Mouse (Mus musculus) neural tube, embryonic 12.5 days (tissue): ENCODE results near the gene Tgif2. TPM values are rescaled to one million over a fixed set of nuclear protein-coding genes. Genes with fewer than 3 reads are reported as not detected.
"Not testable (repeated sequence)": the region's sequence is repeated elsewhere in the genome, so short reads cannot be mapped to it uniquely, and the experiment has no call there.

Experiments used
- ATAC-seq: fragments of 200-750 bp; cut with Nextera tagmentation; 2 replicates; pipeline ENCODE4 v1.8.0; 2017; ENCODE audit warnings: low read depth, mild to moderate bottlenecking, moderate TSS enrichment, moderate library complexity; ENCODE audit not compliant: low FRiP score
- H3K27ac ChIP-seq: fragments of 300-500 bp; sonication (generic); 2 replicates; pipeline ENCODE4 v1.5.1; 2016
- H3K27me3 ChIP-seq: fragments of 300-500 bp; sonication (generic); replicated peaks from 2 replicates; pipeline ENCODE4 v1.6.1; 2016; ENCODE audit warnings: mild to moderate bottlenecking
- H3K36me3 ChIP-seq: fragments of 300-500 bp; sonication (generic); 2 replicates; pipeline ENCODE4 v1.6.1; 2016; ENCODE audit warnings: mild to moderate bottlenecking
- H3K4me1 ChIP-seq: fragments of 300-500 bp; sonication (generic); 2 replicates; pipeline ENCODE4 v1.6.1; 2016
- H3K4me2 ChIP-seq: fragments of 300-500 bp; sonication (generic); replicated peaks from 2 replicates; pipeline ENCODE4 v1.6.1; 2016; ENCODE audit warnings: mild to moderate bottlenecking
- H3K4me3 ChIP-seq: fragments of 300-500 bp; sonication (generic); 2 replicates; pipeline ENCODE4 v1.5.1; 2016
- H3K9ac ChIP-seq: fragments of 300-500 bp; sonication (generic); 2 replicates; pipeline ENCODE4 v1.6.1; 2016; ENCODE audit warnings: mild to moderate bottlenecking
- H3K9me3 ChIP-seq: fragments of 300-500 bp; sonication (generic); 2 replicates; pipeline ENCODE4 v1.6.1; 2016; ENCODE audit warnings: mild to moderate bottlenecking
- WGBS: fragments of 180-500 bp; shearing (Covaris S2); methylation state at CpG from one replicate; pipeline ENCODE4 v1.1.7; 2016; 5-methylcytosine and 5-hydroxymethylcytosine counted together
- polyA plus RNA-seq: library from polyadenylated mRNA; unstranded; fragments of >200 nt; fragmentation: Nextera tagmentation; extraction: Ambion mirVana; gene quantifications from 2 replicates; pipeline ENCODE4 v1.2.1, GENCODE M21; 2016

Tgif2 gene
- polyA plus RNA-seq, 1 experiment from 2014 or later: 61.7 TPM

DNA sequence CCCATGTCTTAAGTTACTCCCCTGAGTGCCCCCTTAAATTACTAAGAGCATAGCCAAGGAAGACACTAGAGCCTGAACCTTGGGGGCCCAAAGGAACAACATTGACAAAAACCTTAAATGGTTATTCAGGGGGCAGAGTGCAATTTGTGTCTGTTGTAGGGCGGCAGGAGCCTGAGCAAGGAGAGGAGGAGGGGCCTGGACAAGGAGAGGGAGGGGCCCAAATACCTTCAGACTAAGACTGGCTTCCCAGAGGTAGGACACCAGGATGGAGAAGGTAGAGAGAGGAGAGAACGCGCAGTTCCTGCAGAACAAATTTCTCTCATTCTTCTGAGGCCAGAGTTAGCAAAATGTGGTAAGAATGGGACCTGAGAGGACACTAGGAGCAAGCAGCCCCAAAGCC is 24.4 kb upstream of the Tgif2 start:
- no peaks in the 10 kb centered on the region for H3K36me3 ChIP-seq
- H3K27me3 ChIP-seq: 0 out of 2 replicates have a peak, but pooled peaks cover 3% of the 10 kb centered on the region
- H3K9ac ChIP-seq: no peak overlapping the region
- no peak overlapping the region for H3K27ac ChIP-seq
- no peak overlapping the region for H3K4me3 ChIP-seq
- ATAC-seq: no peak
- no peak overlapping the region for H3K4me2 ChIP-seq
- no peaks in the 10 kb centered on the region for H3K9me3 ChIP-seq
- H3K4me1 ChIP-seq: peaks cover 28% of the 10 kb centered on the region
- WGBS: 55% methylated on average over 3 of the region's 3 CpGs

GRCm38 (mm10) chr2:156816116-156816515 is 23.7 kb upstream of the Tgif2 start:
- Histone ChIP-seq H3K27me3 (0 out of 2 replicates have a peak, but pooled peaks cover 3% of the 10 kb centered on the region), H3K9me3 (no peaks in the 10 kb centered on the region), H3K36me3 (no peaks in the 10 kb centered on the region), H3K9ac (no peak overlapping the region), H3K4me1 (peaks cover 28% of the 10 kb centered on the region), H3K4me3 (no peak overlapping the region), H3K4me2 (no peak overlapping the region), H3K27ac (no peak overlapping the region)
- ATAC-seq: no peak
- 61% methylated on average over 1 of the region's 1 CpGs for WGBS

- not testable (repeated sequence) for ATAC-seq, H3K36me3 ChIP-seq, H3K27me3 ChIP-seq, H3K9ac ChIP-seq, H3K4me3 ChIP-seq, H3K27ac ChIP-seq, H3K4me2 ChIP-seq, H3K4me1 ChIP-seq, H3K9me3 ChIP-seq
- 87% methylated on average over 6 of the region's 6 CpGs for WGBS
Measured at GRCm38 (mm10) chr2:156825128-156825527, 14.7 kb upstream of the Tgif2 start.

GRCm38 (mm10) chr2:156834336-156834735 is 5.5 kb upstream of the Tgif2 start:
- H3K36me3 ChIP-seq: peaks cover 49% of the 10 kb centered on the region
- ATAC-seq: no peak
- 97% methylated on average over 11 of the region's 11 CpGs for WGBS
- H3K9ac ChIP-seq: no peak overlapping the region
- H3K4me3 ChIP-seq: no peak overlapping the region
- H3K27ac ChIP-seq: no peak overlapping the region
- H3K9me3 ChIP-seq: peaks cover 8% of the 10 kb centered on the region; the same call in 1 of the 2 replicates
- no peaks in the 10 kb centered on the region for H3K27me3 ChIP-seq
- H3K4me2 ChIP-seq: no peak overlapping the region
- 0 out of 2 replicates have a peak, but pooled peaks cover 3% of the 10 kb centered on the region for H3K4me1 ChIP-seq

DNA sequence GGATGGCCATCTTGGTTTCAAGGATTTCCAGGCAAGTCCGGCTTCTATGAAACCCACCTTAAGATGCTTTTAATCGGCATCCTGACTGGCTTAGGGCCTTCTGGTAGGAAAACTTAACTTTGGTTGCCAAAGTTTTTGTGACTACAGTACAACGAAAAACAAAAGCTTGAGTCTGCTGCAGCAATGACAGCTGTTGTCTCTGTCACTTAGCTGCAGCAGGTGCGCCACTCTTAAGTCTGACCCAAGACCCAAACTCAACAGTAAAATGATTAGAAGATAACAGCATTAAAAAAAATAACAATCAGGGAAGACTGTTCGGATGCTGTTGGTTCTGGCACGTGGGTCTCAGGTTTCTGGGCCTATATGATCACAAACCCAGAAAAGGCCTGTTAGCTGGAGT is 968 bp upstream of the Tgif2 start:
- ATAC-seq: no peak
- Histone ChIP-seq H3K4me2 (peak overlapping the region; percentile 92), H3K27ac (no peak overlapping the region), H3K27me3 (no peaks in the 10 kb centered on the region), H3K9ac (no peak overlapping the region), H3K4me3 (peak overlapping the region; percentile 75), H3K36me3 (peaks cover 15% of the 10 kb centered on the region), H3K4me1 (peaks cover 41% of the 10 kb centered on the region), H3K9me3 (no peaks in the 10 kb centered on the region)
- 69% methylated on average over 6 of the region's 6 CpGs for WGBS

DNA sequence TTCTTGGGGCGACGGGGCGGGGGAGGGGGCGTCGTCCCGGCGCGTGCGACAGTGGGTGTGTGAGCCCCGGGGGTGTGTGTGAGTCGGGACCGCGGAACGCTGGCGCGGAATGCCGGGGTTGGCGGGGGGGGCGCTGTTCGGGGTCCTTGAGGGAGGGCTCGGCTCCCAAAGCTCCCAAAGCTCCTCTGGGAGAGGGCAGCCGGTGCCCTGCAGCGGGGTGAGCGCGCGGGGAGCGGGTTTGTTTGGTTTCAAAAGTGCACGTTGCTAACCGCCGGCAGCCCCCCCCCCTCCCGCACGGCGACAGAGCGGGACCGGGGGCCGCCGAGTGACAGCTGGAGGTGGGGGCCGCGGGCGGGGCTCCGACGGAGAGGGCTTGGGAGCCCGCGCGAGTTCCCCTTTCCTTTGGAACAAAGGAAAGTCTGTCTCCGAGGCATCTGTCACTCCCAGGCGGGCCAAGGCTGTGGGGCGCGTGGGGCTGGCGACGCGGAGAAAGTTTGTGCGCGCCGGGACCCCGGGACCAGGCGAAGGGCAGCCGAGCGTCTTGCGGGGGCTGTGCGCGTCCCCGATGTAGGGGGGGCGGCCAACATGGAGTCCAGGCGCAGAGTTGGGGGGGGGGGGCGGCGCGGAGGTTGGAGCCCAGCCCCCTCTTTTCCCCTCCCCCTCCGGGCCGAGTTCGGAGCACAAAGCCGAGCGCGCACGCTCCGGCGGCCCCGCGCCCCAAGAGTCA is 657 bp downstream of the Tgif2 start:
- Histone ChIP-seq H3K4me2 (peak overlapping the region; percentile 92), H3K27ac (peak overlapping the region; percentile 70), H3K36me3 (peaks cover 6% of the 10 kb centered on the region), H3K4me1 (peaks cover 57% of the 10 kb centered on the region), H3K9ac (peak overlapping the region; percentile 87), H3K9me3 (no peaks in the 10 kb centered on the region), H3K4me3 (peak overlapping the region; percentile 75), H3K27me3 (no peaks in the 10 kb centered on the region)
- WGBS: 1% methylated on average over 73 of the region's 79 CpGs
- peak; percentile 61 for ATAC-seq

DNA sequence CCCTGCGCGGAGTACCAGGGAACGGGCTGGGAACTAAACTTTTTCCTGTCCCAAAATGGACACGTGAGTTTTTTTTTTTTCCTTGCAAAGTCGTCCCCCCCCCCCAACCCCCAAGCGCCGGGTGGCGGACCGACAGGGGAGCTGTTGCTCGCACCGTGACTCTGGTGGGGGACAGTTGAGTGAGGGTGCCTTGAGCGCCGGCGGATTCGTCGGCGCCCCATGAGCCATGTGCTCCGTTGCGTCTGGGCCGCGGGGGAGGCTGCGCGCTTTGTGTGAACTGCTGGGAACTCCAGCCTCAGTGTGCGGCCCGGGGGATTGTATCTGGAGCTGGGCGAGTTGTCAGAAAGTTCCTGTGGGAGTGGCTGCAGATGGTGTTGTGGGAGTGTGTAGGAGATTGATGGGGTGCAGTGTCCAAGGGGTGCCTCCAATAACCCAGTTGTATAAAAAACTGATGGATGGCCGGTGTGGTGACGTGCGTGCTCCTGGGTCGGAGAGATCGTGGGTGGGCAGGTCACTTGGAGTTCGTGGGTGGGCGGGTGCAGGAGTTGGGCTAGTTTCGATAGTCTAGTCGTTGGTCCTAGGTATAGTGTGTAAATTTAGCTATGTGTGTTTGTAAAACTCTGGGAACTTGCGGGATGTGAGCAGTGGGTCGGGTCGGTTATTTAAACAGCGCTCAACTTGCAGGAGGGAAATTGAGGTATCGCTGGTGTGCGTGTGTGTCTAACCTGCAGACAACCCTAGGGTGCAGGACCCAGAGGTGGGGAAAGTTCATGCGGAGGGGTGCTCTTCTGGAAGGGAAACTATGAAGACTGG is 1.4 kb downstream of the Tgif2 start:
- peak overlapping the region; percentile 75 for H3K4me3 ChIP-seq
- H3K36me3 ChIP-seq: peaks cover 13% of the 10 kb centered on the region
- H3K4me1 ChIP-seq: peaks cover 62% of the 10 kb centered on the region
- ATAC-seq: 0 out of 2 replicates have a peak, but pooled peaks have one; percentile 8
- H3K4me2 ChIP-seq: peak overlapping the region; percentile 92
- WGBS: under 1% methylated on average over 42 of the region's 42 CpGs
- H3K27ac ChIP-seq: peak overlapping the region; percentile 70
- no peaks in the 10 kb centered on the region for H3K9me3 ChIP-seq
- H3K9ac ChIP-seq: peak overlapping the region; percentile 87
- H3K27me3 ChIP-seq: no peaks in the 10 kb centered on the region

- Histone ChIP-seq H3K36me3 (peaks cover 21% of the 10 kb centered on the region), H3K4me2 (peak overlapping the region; percentile 92), H3K27ac (peak overlapping the region; percentile 70; the same call in 1 of the 2 replicates), H3K4me1 (peaks cover 62% of the 10 kb centered on the region), H3K4me3 (peak overlapping the region; percentile 75), H3K9ac (peak overlapping the region; percentile 87), H3K9me3 (no peaks in the 10 kb centered on the region), H3K27me3 (no peaks in the 10 kb centered on the region)
- 0 out of 2 replicates have a peak, but pooled peaks have one; percentile 22 for ATAC-seq
- 2% methylated on average over 20 of the region's 20 CpGs for WGBS
Measured at GRCm38 (mm10) chr2:156841841-156842706, 2.3 kb downstream of the Tgif2 start.

GRCm38 (mm10) chr2:156842711-156843110 is 2.9 kb downstream of the Tgif2 start:
- peak overlapping the region; percentile 87; the same call in 1 of the 2 replicates for H3K9ac ChIP-seq
- H3K27me3 ChIP-seq: no peaks in the 10 kb centered on the region
- peaks cover 27% of the 10 kb centered on the region for H3K36me3 ChIP-seq
- ATAC-seq: no peak
- peak overlapping the region; percentile 92 for H3K4me2 ChIP-seq
- no peak overlapping the region for H3K27ac ChIP-seq
- H3K4me1 ChIP-seq: peaks cover 65% of the 10 kb centered on the region
- peak overlapping the region; percentile 75 for H3K4me3 ChIP-seq
- H3K9me3 ChIP-seq: no peaks in the 10 kb centered on the region
- WGBS: 10% methylated on average over 11 of the region's 11 CpGs

DNA sequence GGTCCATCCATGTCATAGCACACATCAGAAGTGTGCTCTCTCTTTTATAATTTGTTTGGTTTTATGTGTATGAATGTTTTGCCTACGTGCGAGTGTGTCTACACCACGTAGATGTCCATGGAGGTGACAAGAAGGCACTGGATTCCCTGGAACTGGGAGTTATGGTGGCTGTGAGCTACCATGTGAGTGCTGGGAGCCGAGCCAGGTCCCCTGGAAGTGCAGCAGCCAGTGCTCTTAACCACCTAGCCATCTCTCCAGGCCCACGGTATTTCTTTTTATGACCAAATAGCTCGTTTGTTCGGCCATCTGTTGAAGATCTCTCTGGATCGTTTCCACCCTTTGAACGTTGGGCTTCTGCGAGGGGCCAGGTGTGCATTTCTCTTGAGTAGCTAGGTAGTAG is 3.5 kb downstream of the Tgif2 start:
- peaks cover 69% of the 10 kb centered on the region for H3K4me1 ChIP-seq
- ATAC-seq: no peak

GRCm38 (mm10) chr2:156844715-156845114 is 4.9 kb downstream of the Tgif2 start:
- Histone ChIP-seq H3K36me3 (peaks cover 41% of the 10 kb centered on the region), H3K9me3 (no peaks in the 10 kb centered on the region), H3K27ac (no peak overlapping the region; the same call in 1 of the 2 replicates), H3K4me2 (peak overlapping the region; percentile 7), H3K27me3 (no peaks in the 10 kb centered on the region), H3K9ac (0 out of 2 replicates have a peak overlapping the region, but pooled peaks have one; percentile 29), H3K4me1 (peaks cover 62% of the 10 kb centered on the region), H3K4me3 (no peak overlapping the region)
- ATAC-seq: no peak
- WGBS: 45% methylated on average over 10 of the region's 10 CpGs

More for the DNA sequence above, 3.5 kb downstream of the Tgif2 start:
- no peak overlapping the region for H3K27ac ChIP-seq
- peaks cover 32% of the 10 kb centered on the region for H3K36me3 ChIP-seq
- no peaks in the 10 kb centered on the region for H3K27me3 ChIP-seq
- 58% methylated on average over 10 of the region's 10 CpGs for WGBS
- peak overlapping the region; percentile 92 for H3K4me2 ChIP-seq
- no peak overlapping the region for H3K9ac ChIP-seq
- H3K9me3 ChIP-seq: no peaks in the 10 kb centered on the region
- no peak overlapping the region for H3K4me3 ChIP-seq
